Mouse (Mus musculus) heart, embryonic 15.5 days (tissue): Measurements from ENCODE around the gene Epx. TPM values are rescaled to one million over a fixed set of nuclear protein-coding genes. Genes with fewer than 3 reads are reported as not detected.
"Not testable (repeated sequence)": the region's sequence is repeated elsewhere in the genome, so short reads cannot be mapped to it uniquely, and the experiment has no call there.

Experiments
- ATAC-seq: fragments of 200-750 bp; cut with Nextera tagmentation; replicated peaks from 2 replicates; pipeline ENCODE4 v1.8.0; 2017; ENCODE audit warnings: low read depth, moderate TSS enrichment; ENCODE audit not compliant: insufficient number of reproducible peaks, insufficient read depth, low FRiP score
- H3K27ac ChIP-seq: fragments of 300-500 bp; sonication (generic); 2 replicates; pipeline ENCODE4 v1.5.1; 2015; ENCODE audit warnings: mild to moderate bottlenecking, inconsistent platforms
- H3K27me3 ChIP-seq: fragments of 300-500 bp; sonication (generic); 2 replicates; pipeline ENCODE4 v1.6.1; 2015; ENCODE audit warnings: inconsistent platforms
- H3K36me3 ChIP-seq: fragments of 300-500 bp; sonication (generic); 2 replicates; pipeline ENCODE4 v1.6.1; 2015; ENCODE audit warnings: mild to moderate bottlenecking, inconsistent platforms
- H3K4me1 ChIP-seq: fragments of 300-500 bp; sonication (generic); replicated peaks from 2 replicates; pipeline ENCODE4 v1.6.1; 2015; ENCODE audit warnings: inconsistent platforms
- H3K4me2 ChIP-seq: fragments of 300-500 bp; sonication (generic); 2 replicates; pipeline ENCODE4 v1.6.1; 2015; ENCODE audit warnings: inconsistent platforms, mild to moderate bottlenecking, moderate library complexity
- H3K4me3 ChIP-seq: fragments of 300-500 bp; sonication (generic); 2 replicates; pipeline ENCODE4 v1.5.1; 2015; ENCODE audit warnings: mild to moderate bottlenecking, inconsistent platforms
- H3K9ac ChIP-seq: fragments of 300-500 bp; sonication (generic); 2 replicates; pipeline ENCODE4 v1.6.1; 2015; ENCODE audit warnings: mild to moderate bottlenecking, inconsistent platforms
- H3K9me3 ChIP-seq: fragments of 300-500 bp; sonication (generic); replicated peaks from 2 replicates; pipeline ENCODE4 v1.6.1; 2016; ENCODE audit warnings: inconsistent platforms
- WGBS: fragments of 180-500 bp; shearing (Covaris S2); methylation state at CpG from one replicate; pipeline ENCODE4 v1.1.7; 2015; ENCODE audit warnings: mixed read lengths; 5-methylcytosine and 5-hydroxymethylcytosine counted together
- polyA plus RNA-seq: library from polyadenylated mRNA; unstranded; fragments of >200 nt; fragmentation: Nextera tagmentation; extraction: Ambion mirVana; gene quantifications from 2 replicates; pipeline ENCODE4 v1.2.1, GENCODE M21; 2015

The Epx gene
- polyA plus RNA-seq, 1 experiment from 2014 or later, result 0.31 TPM

DNA sequence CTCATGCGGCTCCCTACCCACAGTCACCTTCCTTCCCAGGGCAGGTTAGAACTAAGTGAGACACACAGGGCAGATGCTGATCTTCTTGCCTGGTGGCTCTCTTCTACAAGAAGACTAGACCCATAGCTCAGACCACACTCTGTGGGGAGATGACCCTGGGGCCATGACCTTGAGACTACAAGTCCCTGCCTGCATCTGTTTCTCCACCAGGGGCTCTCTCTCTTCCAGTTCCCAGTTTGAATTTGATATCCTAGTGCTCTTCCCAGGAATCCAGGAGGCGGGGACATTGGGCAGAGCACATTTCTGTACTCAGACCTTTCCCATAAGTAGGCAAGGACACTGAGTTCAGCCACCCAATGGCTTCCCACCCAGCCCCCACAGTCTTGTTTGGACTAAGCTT, 5.2 kb downstream of the Epx start:
- no peaks in the 10 kb centered on the region; the same call in 1 of the 2 replicates for H3K4me1 ChIP-seq
- ATAC-seq, result no peak
- H3K27me3 ChIP-seq, result peaks cover 3% of the 10 kb centered on the region; the same call in 1 of the 2 replicates
- H3K27ac ChIP-seq, result no peak overlapping the region
- H3K36me3 ChIP-seq, result no peaks in the 10 kb centered on the region
- 77% methylated on average over 2 of the region's 2 CpGs for WGBS
- no peak overlapping the region for H3K4me2 ChIP-seq
- H3K9ac ChIP-seq, result no peak overlapping the region
- no peaks in the 10 kb centered on the region for H3K9me3 ChIP-seq
- no peak overlapping the region for H3K4me3 ChIP-seq

- H3K27me3 ChIP-seq, ATAC-seq, H3K4me1 ChIP-seq, H3K4me3 ChIP-seq, H3K27ac ChIP-seq, H3K4me2 ChIP-seq, H3K9me3 ChIP-seq, H3K36me3 ChIP-seq, H3K9ac ChIP-seq: not testable (repeated sequence)
- WGBS, result 92% methylated on average over 1 of the region's 2 CpGs
These were observed 8.4 kb downstream of the Epx start for GRCm38 (mm10) chr11:87866891-87867290.

- ATAC-seq, result no peak
- WGBS, result 91% methylated on average over 13 of the region's 13 CpGs
- H3K9ac ChIP-seq, result no peak overlapping the region
- H3K27me3 ChIP-seq, result no peaks in the 10 kb centered on the region
- 0 out of 2 replicates have a peak, but pooled peaks cover 6% of the 10 kb centered on the region for H3K4me1 ChIP-seq
- no peak overlapping the region for H3K27ac ChIP-seq
- H3K4me3 ChIP-seq, result no peak overlapping the region
- H3K4me2 ChIP-seq, result no peak overlapping the region
- no peaks in the 10 kb centered on the region; the same call in 1 of the 2 replicates for H3K36me3 ChIP-seq
- no peaks in the 10 kb centered on the region for H3K9me3 ChIP-seq
These were observed 12.5 kb downstream of the Epx start for GRCm38 (mm10) chr11:87862805-87863204.

- no peak for ATAC-seq
- Histone ChIP-seq H3K9ac (no peak overlapping the region), H3K9me3 (no peaks in the 10 kb centered on the region), H3K36me3 (no peaks in the 10 kb centered on the region; the same call in 1 of the 2 replicates), H3K27me3 (no peaks in the 10 kb centered on the region; the same call in 1 of the 2 replicates), H3K4me2 (no peak overlapping the region), H3K27ac (no peak overlapping the region), H3K4me1 (0 out of 2 replicates have a peak, but pooled peaks cover 6% of the 10 kb centered on the region), H3K4me3 (no peak overlapping the region)
- WGBS, result 84% methylated on average over 9 of the region's 9 CpGs
These were observed 14.9 kb downstream of the Epx start for GRCm38 (mm10) chr11:87860426-87860825.

DNA sequence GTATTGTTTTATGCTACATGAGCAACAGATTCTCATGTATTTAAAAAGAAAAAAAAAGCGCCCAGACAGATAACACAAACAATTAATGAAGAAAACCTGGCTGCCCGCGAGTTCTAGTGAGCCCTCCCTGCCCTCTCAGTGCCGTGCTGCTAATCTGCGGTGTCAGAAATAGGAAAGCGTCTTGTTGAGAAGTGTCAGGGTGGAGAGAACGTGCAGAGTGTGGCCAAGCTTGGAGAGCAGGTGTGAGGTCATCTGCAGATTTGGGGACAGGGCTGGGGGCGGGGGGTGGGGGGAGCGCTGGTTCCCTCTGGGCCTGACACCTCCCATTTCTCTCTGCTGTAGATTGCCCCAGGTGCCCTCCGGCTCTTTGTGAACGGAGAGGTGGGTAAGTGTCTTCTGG, 16.1 kb downstream of the Epx start:
- 55% methylated on average over 11 of the region's 11 CpGs for WGBS
- H3K4me1 ChIP-seq, result 0 out of 2 replicates have a peak, but pooled peaks cover 6% of the 10 kb centered on the region
- no peaks in the 10 kb centered on the region; the same call in 1 of the 2 replicates for H3K36me3 ChIP-seq
- H3K9ac ChIP-seq, result no peak overlapping the region
- H3K27ac ChIP-seq, result no peak overlapping the region
- no peaks in the 10 kb centered on the region for H3K9me3 ChIP-seq
- ATAC-seq, result peak; percentile 62; the same call in 1 of the 2 replicates
- no peaks in the 10 kb centered on the region; the same call in 1 of the 2 replicates for H3K27me3 ChIP-seq
- H3K4me2 ChIP-seq, result no peak overlapping the region
- H3K4me3 ChIP-seq, result no peak overlapping the region

- no peaks in the 10 kb centered on the region; the same call in 1 of the 2 replicates for H3K27me3 ChIP-seq
- no peak overlapping the region for H3K4me2 ChIP-seq
- no peaks in the 10 kb centered on the region for H3K9me3 ChIP-seq
- no peak overlapping the region for H3K27ac ChIP-seq
- WGBS, result 81% methylated on average over 7 of the region's 7 CpGs
- no peak for ATAC-seq
- H3K9ac ChIP-seq, result no peak overlapping the region
- no peak overlapping the region for H3K4me3 ChIP-seq
- H3K4me1 ChIP-seq, result peaks cover 15% of the 10 kb centered on the region
- H3K36me3 ChIP-seq, result no peaks in the 10 kb centered on the region
These were observed 20.8 kb downstream of the Epx start for GRCm38 (mm10) chr11:87854550-87854949.

GRCm38 (mm10) chr11:87853597-87853954, 21.8 kb downstream of the Epx start:
- peak overlapping the region; percentile 51; the same call in 1 of the 2 replicates for H3K27ac ChIP-seq
- no peaks in the 10 kb centered on the region for H3K9me3 ChIP-seq
- H3K4me3 ChIP-seq, result peak overlapping the region; percentile 72
- 0 out of 2 replicates have a peak, but pooled peaks have one; percentile 39 for ATAC-seq
- peaks cover 9% of the 10 kb centered on the region for H3K4me1 ChIP-seq
- H3K36me3 ChIP-seq, result no peaks in the 10 kb centered on the region
- WGBS, result 33% methylated on average over 8 of the region's 8 CpGs
- no peaks in the 10 kb centered on the region; the same call in 1 of the 2 replicates for H3K27me3 ChIP-seq
- peak overlapping the region; percentile 60 for H3K9ac ChIP-seq
- H3K4me2 ChIP-seq, result peak overlapping the region; percentile 86

- H3K36me3 ChIP-seq, result no peaks in the 10 kb centered on the region
- H3K4me2 ChIP-seq, result peak within 1 kb of the TSS; percentile 86
- peaks cover 9% of the 10 kb centered on the region for H3K4me1 ChIP-seq
- peak; percentile 84 for ATAC-seq
- 4% methylated on average over 40 of the region's 40 CpGs for WGBS
- no peaks in the 10 kb centered on the region for H3K9me3 ChIP-seq
- peak within 1 kb of the TSS; percentile 72 for H3K4me3 ChIP-seq
- H3K27ac ChIP-seq, result peak within 1 kb of the TSS; percentile 51; the same call in 1 of the 2 replicates
- H3K9ac ChIP-seq, result peak within 1 kb of the TSS; percentile 60
- H3K27me3 ChIP-seq, result no peaks in the 10 kb centered on the region; the same call in 1 of the 2 replicates
These were observed 22.4 kb downstream of the Epx start, which contains the start of gene Mks1 for GRCm38 (mm10) chr11:87852690-87853596. Mks1 (plus strand) TSS chr11:87853215.

DNA sequence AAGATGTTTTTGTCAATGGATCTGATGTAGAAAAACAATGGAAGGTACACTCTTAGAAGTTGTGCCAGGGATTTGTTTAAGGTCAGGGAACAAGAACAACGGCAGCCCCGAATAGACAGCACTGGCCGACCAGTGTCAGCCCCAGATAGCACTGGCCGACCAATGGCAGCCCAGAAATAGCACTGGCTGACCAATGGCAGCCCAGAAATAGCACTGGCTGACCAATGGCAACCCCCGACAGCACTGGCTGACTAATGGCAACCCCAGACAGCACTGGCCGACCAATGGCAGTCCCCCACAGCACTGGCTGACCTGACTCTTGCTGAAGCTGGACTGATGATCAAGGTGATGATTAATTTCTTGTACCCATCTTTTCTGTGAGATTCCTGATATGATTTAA, 27.5 kb downstream of the Epx start:
- ATAC-seq, result no peak
- H3K9ac ChIP-seq, result no peak overlapping the region
- 55% methylated on average over 6 of the region's 6 CpGs for WGBS
- no peaks in the 10 kb centered on the region for H3K9me3 ChIP-seq
- no peak overlapping the region for H3K27ac ChIP-seq
- peaks cover 6% of the 10 kb centered on the region for H3K4me1 ChIP-seq
- no peak overlapping the region for H3K4me3 ChIP-seq
- H3K27me3 ChIP-seq, result no peaks in the 10 kb centered on the region
- H3K36me3 ChIP-seq, result no peaks in the 10 kb centered on the region
- no peak overlapping the region for H3K4me2 ChIP-seq

DNA sequence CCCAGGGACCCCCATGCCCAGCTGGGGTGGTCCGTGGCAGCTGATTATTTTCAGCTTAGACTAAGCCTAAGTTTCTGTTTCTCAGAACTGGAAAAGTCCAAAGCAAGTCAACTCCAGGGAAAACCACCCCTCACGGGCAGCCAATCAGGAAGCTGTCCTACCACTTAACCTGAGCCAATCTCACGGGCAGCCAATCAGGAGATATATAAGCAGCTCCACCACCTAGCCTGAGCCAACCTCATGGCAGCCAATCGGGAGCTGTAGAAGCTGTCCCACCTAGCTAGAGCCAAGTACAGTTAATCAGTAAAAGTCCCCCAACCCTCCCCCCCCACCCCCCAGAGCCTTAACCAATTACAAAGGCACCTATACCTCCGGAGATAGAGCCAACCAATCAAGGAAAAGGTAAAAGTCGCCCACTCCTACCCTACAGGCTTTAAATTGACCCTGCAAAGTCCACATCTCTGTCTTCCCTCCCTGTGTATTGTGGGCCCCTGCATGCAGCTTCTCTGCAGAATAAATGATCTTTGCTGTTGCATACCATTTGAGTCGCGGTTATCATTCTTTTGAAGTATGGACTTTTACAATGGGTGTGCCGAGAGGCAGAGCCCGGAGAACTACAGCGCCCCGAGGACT, 28.3 kb downstream of the Epx start:
- Histone ChIP-seq H3K4me3 (no peak overlapping the region), H3K27me3 (no peaks in the 10 kb centered on the region), H3K9ac (no peak overlapping the region), H3K9me3 (no peaks in the 10 kb centered on the region), H3K27ac (no peak overlapping the region), H3K4me1 (0 out of 2 replicates have a peak, but pooled peaks cover 5% of the 10 kb centered on the region), H3K36me3 (no peaks in the 10 kb centered on the region), H3K4me2 (no peak overlapping the region)
- no peak for ATAC-seq
- WGBS, result 75% methylated on average over 12 of the region's 12 CpGs

DNA sequence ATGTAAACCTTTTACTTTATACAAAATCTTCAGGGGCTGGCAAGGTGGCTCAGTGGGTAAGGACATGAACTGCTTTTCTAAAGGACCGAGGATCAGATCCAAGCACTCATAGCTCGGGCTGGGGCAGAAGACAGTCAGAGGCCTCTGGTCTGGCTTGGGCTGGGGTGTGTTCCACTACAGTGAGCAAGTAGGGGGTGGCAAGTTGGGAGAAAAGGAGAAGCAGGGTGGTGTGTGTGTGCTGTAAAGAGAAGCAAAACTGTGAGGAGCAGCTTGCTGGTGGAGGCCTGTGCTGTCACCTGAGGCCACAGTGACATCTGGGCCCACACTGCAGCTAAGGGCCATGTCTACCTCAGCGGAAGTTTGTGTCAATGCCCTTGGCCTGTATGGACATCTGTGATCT, 33.9 kb downstream of the Epx start:
- H3K4me1 ChIP-seq, result peaks cover 16% of the 10 kb centered on the region
- H3K27ac ChIP-seq, result no peak overlapping the region
- 83% methylated on average over 3 of the region's 3 CpGs for WGBS
- no peaks in the 10 kb centered on the region for H3K36me3 ChIP-seq
- H3K4me3 ChIP-seq, result no peak overlapping the region
- no peak overlapping the region for H3K4me2 ChIP-seq
- no peak for ATAC-seq
- 0 out of 2 replicates have a peak, but pooled peaks cover 3% of the 10 kb centered on the region for H3K27me3 ChIP-seq
- no peaks in the 10 kb centered on the region for H3K9me3 ChIP-seq
- no peak overlapping the region for H3K9ac ChIP-seq
